Mouse (Mus musculus): ENCODE data around the gene Adamtsl1.

- TF ChIP-seq CTCF (IDR thresholded peaks at IDR 0.05; ENCODE audit: low read depth) (no peak), EP300 (IDR thresholded peaks at IDR 0.05; ENCODE audit: low read depth) (no peak)
Measured at GRCm38 (mm10) chr4:86315122-86315521, 801.1 kb downstream of the Adamtsl1 start.
